Mouse (Mus musculus) layer of hippocampus, postnatal 36 days (tissue): Measurements from ENCODE around the gene BC052040. TPM values are rescaled to one million over a fixed set of nuclear protein-coding genes. Genes with fewer than 3 reads are reported as not detected.

Experiments
- DNase-seq, 2 experiments: peaks; one replicate each; pipeline ENCODE4 v3.0.0; 2022
- total RNA-seq, 2 experiments: library from RNA; stranded (reverse); gene quantifications; 2 replicates each; pipeline ENCODE4 v1.2.3; 2021

Gene BC052040
- 1 to 10 TPM; 7.0 to 7.2 TPM for total RNA-seq

GRCm38 (mm10) chr2:115581241-115581988 is at the start of gene BC052040:
Gene BC052040 (plus strand): TSS chr2:115581716.
- DNase-seq: peak; percentile 88 to 89

- DNase-seq: no peak
Measured at GRCm38 (mm10) chr2:115538009-115538690, 43.4 kb upstream of the BC052040 start.

GRCm38 (mm10) chr2:115538691-115539283 is 42.7 kb upstream of the BC052040 start:
- no peak for DNase-seq

GRCm38 (mm10) chr2:115539731-115540130 is 41.8 kb upstream of the BC052040 start:
- DNase-seq: no peak

- DNase-seq: no peak
Measured at GRCm38 (mm10) chr2:115542401-115543123, 39.0 kb upstream of the BC052040 start.

GRCm38 (mm10) chr2:115543212-115543611 is 38.3 kb upstream of the BC052040 start:
- DNase-seq: no peak

- no peak for DNase-seq
Measured at GRCm38 (mm10) chr2:115551901-115552300, 29.6 kb upstream of the BC052040 start.

GRCm38 (mm10) chr2:115562155-115562827 is 19.2 kb upstream of the BC052040 start:
- no peak for DNase-seq

- DNase-seq: no peak
Measured at GRCm38 (mm10) chr2:115563436-115564093, 18.0 kb upstream of the BC052040 start.

GRCm38 (mm10) chr2:115571996-115572395 is 9.5 kb upstream of the BC052040 start:
- no peak for DNase-seq

GRCm38 (mm10) chr2:115574802-115575201 is 6.7 kb upstream of the BC052040 start:
- DNase-seq: no peak

- DNase-seq: no peak
Measured at GRCm38 (mm10) chr2:115579171-115579900, 2.2 kb upstream of the BC052040 start.

GRCm38 (mm10) chr2:115579976-115580375 is 1.5 kb upstream of the BC052040 start:
- no peak for DNase-seq

- no peak for DNase-seq
Measured at GRCm38 (mm10) chr2:115581989-115582608, 583 bp downstream of the BC052040 start.

- no peak for DNase-seq
Measured at GRCm38 (mm10) chr2:115583776-115584175, 2.3 kb downstream of the BC052040 start.

- no peak for DNase-seq
Measured at GRCm38 (mm10) chr2:115590602-115591001, 9.1 kb downstream of the BC052040 start.

- DNase-seq: peak; percentile 40 to 41
Measured at GRCm38 (mm10) chr2:115592651-115593119, 11.2 kb downstream of the BC052040 start.

GRCm38 (mm10) chr2:115597017-115597416 is 15.5 kb downstream of the BC052040 start:
- no peak for DNase-seq

GRCm38 (mm10) chr2:115598266-115598665 is 16.8 kb downstream of the BC052040 start:
- DNase-seq: no peak

GRCm38 (mm10) chr2:115600724-115601123 is 19.2 kb downstream of the BC052040 start:
- no peak for DNase-seq
